ENCODE assay signal across 44 mouse cellular contexts in the genomic region with DNA sequence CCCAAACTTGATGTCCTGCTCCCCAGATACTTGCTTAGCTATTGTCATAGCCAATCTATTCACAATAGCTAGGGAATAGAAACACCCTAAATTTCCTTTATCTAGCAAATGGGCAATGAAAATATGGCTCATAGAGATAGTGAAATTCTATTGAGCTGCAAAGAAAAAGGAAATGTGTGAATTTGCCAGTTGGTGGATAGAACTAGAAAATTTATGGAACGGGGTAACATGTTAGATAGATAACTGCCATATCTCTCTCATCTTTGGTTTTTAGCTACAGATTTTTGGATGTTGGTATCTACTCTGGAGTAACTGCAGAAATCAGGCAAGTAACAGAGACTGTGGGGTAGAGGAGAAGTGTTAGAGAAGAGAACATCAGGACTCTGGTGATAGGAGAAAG. TPM values are rescaled to one million over a fixed set of nuclear protein-coding genes. Genes with fewer than 3 reads are reported as not detected.
"Had no signal": no experiment of that assay in that cellular context is flagged by ENCODE, and none has a peak within 500 bp of the region (broad histone marks: within the 10 kb centered on the region; RNA-seq: fewer than 3 reads in every experiment).

No protein-coding gene starts in this region.

- H3K27me3 ChIP-seq: limb, embryonic 12.5 days; limb, embryonic 13.5 days; limb, embryonic 15.5 days; liver, embryonic 12.5 days; liver, embryonic 15.5 days; lung, embryonic 15.5 days; megakaryocyte, embryonic 14.5 days; midbrain, embryonic 12.5 days; midbrain, embryonic 13.5 days; midbrain, embryonic 15.5 days; neural tube, embryonic 12.5 days had no signal

- H3K9me3 ChIP-seq: limb, embryonic 10.5 days; limb, embryonic 12.5 days; limb, embryonic 13.5 days; limb, embryonic 15.5 days; liver, embryonic 12.5 days; liver, embryonic 15.5 days; lung, embryonic 15.5 days; megakaryocyte, embryonic 14.5 days; midbrain, embryonic 10.5 days; midbrain, embryonic 12.5 days; midbrain, embryonic 13.5 days; midbrain, embryonic 15.5 days; neural tube, embryonic 12.5 days had no signal

- ATAC-seq: liver, embryonic 12.5 days; lung, postnatal 0 days; midbrain, embryonic 13.5 days; midbrain, embryonic 15.5 days; midbrain, embryonic 16.5 days had no signal

- H3K4me3 ChIP-seq: left cerebral cortex, adult 2 months; limb, embryonic 10.5 days; limb, embryonic 12.5 days; limb, embryonic 13.5 days; limb, embryonic 15.5 days; liver, embryonic 12.5 days; liver, embryonic 15.5 days; lung, embryonic 15.5 days; megakaryocyte, embryonic 14.5 days; midbrain, embryonic 10.5 days; midbrain, embryonic 12.5 days; midbrain, embryonic 13.5 days; midbrain, embryonic 15.5 days; myocyte; neural tube, embryonic 12.5 days had no signal

- DNase-seq: left cerebral cortex, postnatal 4 days; lung, adult 18-20 months; lung, adult 2 months; lung, embryonic 14.5 days; lung, postnatal 10 days; lung, postnatal 14 days; lung, postnatal 36 days; lung, postnatal 4 days; midbrain, embryonic 14.5 days had no signal

- H3K27ac ChIP-seq: left cerebral cortex, adult 2 months; limb, embryonic 10.5 days; limb, embryonic 12.5 days; limb, embryonic 13.5 days; limb, embryonic 15.5 days; liver, embryonic 12.5 days; liver, embryonic 15.5 days; lung, embryonic 15.5 days; midbrain, embryonic 10.5 days; midbrain, embryonic 12.5 days; midbrain, embryonic 13.5 days; midbrain, embryonic 15.5 days; neural tube, embryonic 12.5 days had no signal

- H3K4me1 ChIP-seq: limb, embryonic 10.5 days; limb, embryonic 12.5 days; limb, embryonic 13.5 days; limb, embryonic 15.5 days; liver, embryonic 12.5 days; lung, embryonic 15.5 days; midbrain, embryonic 10.5 days; midbrain, embryonic 12.5 days; midbrain, embryonic 13.5 days; midbrain, embryonic 15.5 days; neural tube, embryonic 12.5 days had no signal

- H3K36me3 ChIP-seq: limb, embryonic 10.5 days; limb, embryonic 12.5 days; limb, embryonic 13.5 days; limb, embryonic 15.5 days; liver, embryonic 12.5 days; liver, embryonic 15.5 days; lung, embryonic 15.5 days; midbrain, embryonic 10.5 days; midbrain, embryonic 12.5 days; midbrain, embryonic 13.5 days; midbrain, embryonic 15.5 days; neural tube, embryonic 12.5 days had no signal

- H3K9ac ChIP-seq: limb, embryonic 12.5 days; limb, embryonic 13.5 days; limb, embryonic 15.5 days; liver, embryonic 12.5 days; liver, embryonic 15.5 days; lung, embryonic 14.5 days; lung, embryonic 15.5 days; midbrain, embryonic 12.5 days; midbrain, embryonic 13.5 days; midbrain, embryonic 15.5 days; neural tube, embryonic 12.5 days had no signal

- H3K4me2 ChIP-seq: limb, embryonic 12.5 days; limb, embryonic 13.5 days; limb, embryonic 15.5 days; liver, embryonic 11.5 days; liver, embryonic 12.5 days; liver, embryonic 15.5 days; lung, embryonic 14.5 days; lung, embryonic 15.5 days; midbrain, embryonic 11.5 days; midbrain, embryonic 12.5 days; midbrain, embryonic 13.5 days; midbrain, embryonic 15.5 days; neural tube, embryonic 12.5 days had no signal

RNA-seq across cellular contexts. Expression of a gene that starts 17.1 kb away (rescaled TPM):
- total RNA-seq: left cerebral cortex, adult 18-20 months; left cerebral cortex, adult 2 months; left cerebral cortex, adult 8-10 months; left cerebral cortex, postnatal 14 days; left cerebral cortex, postnatal 25 days; left cerebral cortex, postnatal 36 days; left cerebral cortex, postnatal 4 days; megakaryocyte progenitor cell, adult 5-6 weeks; megakaryocyte, adult 5-6 weeks; midbrain, postnatal 0 days; monocyte, adult 5-6 weeks had no signal
- polyA plus RNA-seq: limb, embryonic 10.5 days; limb, embryonic 11.5 days; limb, embryonic 12.5 days; liver, adult 2 months; liver, embryonic 12.5 days; liver, embryonic 16.5 days; lung, embryonic 14.5 days; lung, embryonic 16.5 days; lung, postnatal 0 days; macrophage; midbrain, embryonic 10.5 days; midbrain, embryonic 11.5 days; midbrain, embryonic 12.5 days; midbrain, embryonic 13.5 days; midbrain, embryonic 14.5 days; midbrain, embryonic 15.5 days; midbrain, embryonic 16.5 days; midbrain, postnatal 0 days; neural tube, embryonic 11.5 days; neural tube, embryonic 12.5 days had no signal

RNA-seq across cellular contexts. Expression of a gene that starts 21.4 kb away (rescaled TPM):
- total RNA-seq: left cerebral cortex, adult 18-20 months; left cerebral cortex, adult 2 months; left cerebral cortex, adult 8-10 months; left cerebral cortex, postnatal 10 days; left cerebral cortex, postnatal 14 days; left cerebral cortex, postnatal 25 days; left cerebral cortex, postnatal 36 days; left cerebral cortex, postnatal 4 days; liver, adult 2 months; megakaryocyte progenitor cell, adult 5-6 weeks; megakaryocyte, adult 5-6 weeks; midbrain, postnatal 0 days; monocyte, adult 5-6 weeks had no signal
- polyA plus RNA-seq: limb, embryonic 10.5 days; limb, embryonic 11.5 days; limb, embryonic 12.5 days; limb, embryonic 13.5 days; liver, adult 2 months; liver, embryonic 11.5 days; liver, embryonic 12.5 days; liver, embryonic 15.5 days; liver, embryonic 16.5 days; lung, embryonic 14.5 days; macrophage; midbrain, embryonic 10.5 days; midbrain, embryonic 11.5 days; midbrain, embryonic 12.5 days; midbrain, embryonic 13.5 days; midbrain, embryonic 14.5 days; midbrain, embryonic 15.5 days; midbrain, embryonic 16.5 days; midbrain, postnatal 0 days; myocyte; neural tube, embryonic 11.5 days; neural tube, embryonic 12.5 days had no signal
